ENCODE assay signal across 8 mouse cellular contexts in the genomic region with DNA sequence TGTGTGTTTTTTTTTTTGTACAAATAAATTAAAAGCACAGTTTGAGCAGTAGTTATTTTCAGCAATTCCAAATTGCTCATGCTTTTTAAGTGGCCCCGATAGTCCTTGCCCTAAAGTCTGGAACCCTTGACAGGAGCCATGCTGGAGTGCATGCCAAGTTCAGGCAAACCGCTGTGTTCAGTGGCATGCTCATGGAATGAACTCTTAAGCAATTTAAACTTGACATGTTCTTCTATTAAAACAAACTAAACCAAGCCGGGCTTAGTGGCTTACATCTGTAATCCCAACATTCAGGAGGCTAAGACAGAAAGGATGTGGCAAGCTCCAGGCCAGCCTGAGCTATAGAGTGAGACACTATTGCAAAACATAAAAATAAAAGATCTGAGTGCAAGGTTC. TPM values are rescaled to one million over a fixed set of nuclear protein-coding genes. Genes with fewer than 3 reads are reported as not detected.
DNase-seq lines count a peak whose midpoint lies in the region; ATAC-seq and TF ChIP-seq lines count a peak whose summit lies in the region.

No protein-coding gene starts in this region.

- no peak overlapping the region for H3K27ac ChIP-seq in heart, embryonic 11.5 days (ENCODE audit: low read depth, low read length)
- H3K27ac ChIP-seq in bone marrow macrophage, adult 2 months (ENCODE audit: insufficient read depth, low read depth, low read length): no peak overlapping the region
- no peak overlapping the region for H3K27ac ChIP-seq in hindbrain, embryonic 13.5 days
- H3K27ac ChIP-seq in midbrain, embryonic 10.5 days (replicated peaks): peak overlapping the region; percentile 79; the same call in 1 of the 2 replicates

- peak overlapping the region; percentile 62 for H3K4me2 ChIP-seq in heart, embryonic 11.5 days
- peak overlapping the region; percentile 63 for H3K4me2 ChIP-seq in hindbrain, embryonic 13.5 days

- H3K9me3 ChIP-seq in heart, embryonic 11.5 days (replicated peaks; ENCODE audit: control insufficient read depth, low read length): no peaks in the 10 kb centered on the region
- no peaks in the 10 kb centered on the region for H3K9me3 ChIP-seq in hindbrain, embryonic 13.5 days
- H3K9me3 ChIP-seq in midbrain, embryonic 10.5 days (replicated peaks): no peaks in the 10 kb centered on the region

- no peak for DNase-seq in heart, postnatal 36 days
- no peak for DNase-seq in midbrain, embryonic 10.5 days (ENCODE audit: low spot score)
- no peak for DNase-seq in frontal cortex, postnatal 14 days (ENCODE audit: low spot score in 2 of 2)
- no peak for DNase-seq in layer of hippocampus, postnatal 25 days (ENCODE audit: extremely low spot score in 1 of 2, low spot score in 1 of 2)
- no peak for DNase-seq in thymus, postnatal 10 days (ENCODE audit: low spot score in 2 of 2)

- TF ChIP-seq POLR2A in bone marrow macrophage, adult 2 months (IDR thresholded peaks at IDR 0.05; ENCODE audit: borderline replicate concordance, low read depth, low read length): no peak

- WGBS in heart, embryonic 11.5 days (ENCODE audit: insufficient replicate concordance): 39% methylated on average over 3 of the region's 3 CpGs
- 34% methylated on average over 3 of the region's 3 CpGs for WGBS in hindbrain, embryonic 13.5 days
- 32% methylated on average over 3 of the region's 3 CpGs for WGBS in midbrain, embryonic 10.5 days

- intact Hi-C loops in heart, postnatal 36 days (cut with DNase I): no loop called here

- 0 out of 2 replicates have a peak, but pooled peaks have one; percentile 16 for ATAC-seq in heart, embryonic 11.5 days (replicated peaks; ENCODE audit: insufficient number of reproducible peaks, low FRiP score, low TSS enrichment)
- ATAC-seq in hindbrain, embryonic 13.5 days (ENCODE audit: low FRiP score): peak; percentile 26; the same call in 1 of the 2 replicates

- no peaks in the 10 kb centered on the region for H3K36me3 ChIP-seq in heart, embryonic 11.5 days (ENCODE audit: control insufficient read depth, insufficient read depth, low read length)
- H3K36me3 ChIP-seq in hindbrain, embryonic 13.5 days: no peaks in the 10 kb centered on the region
- H3K36me3 ChIP-seq in midbrain, embryonic 10.5 days: no peaks in the 10 kb centered on the region

- H3K9ac ChIP-seq in heart, embryonic 11.5 days (ENCODE audit: low read depth, low read length): peak overlapping the region; percentile 68
- H3K9ac ChIP-seq in hindbrain, embryonic 13.5 days: peak overlapping the region; percentile 56; the same call in 1 of the 2 replicates

- H3K27me3 ChIP-seq in heart, embryonic 11.5 days (ENCODE audit: control insufficient read depth, insufficient read depth, low read length): no peaks in the 10 kb centered on the region
- no peaks in the 10 kb centered on the region for H3K27me3 ChIP-seq in hindbrain, embryonic 13.5 days
- peaks cover 42% of the 10 kb centered on the region for H3K27me3 ChIP-seq in midbrain, embryonic 10.5 days (ENCODE audit: low read depth, poor library complexity, severe bottlenecking)

- H3K4me1 ChIP-seq in heart, embryonic 11.5 days (ENCODE audit: control insufficient read depth, insufficient read depth, low read length): no peaks in the 10 kb centered on the region
- no peaks in the 10 kb centered on the region for H3K4me1 ChIP-seq in bone marrow macrophage, adult 2 months (ENCODE audit: control insufficient read depth, insufficient read depth, low read length)
- peaks cover 5% of the 10 kb centered on the region for H3K4me1 ChIP-seq in hindbrain, embryonic 13.5 days (replicated peaks)
- H3K4me1 ChIP-seq in midbrain, embryonic 10.5 days: 0 out of 2 replicates have a peak, but pooled peaks cover 3% of the 10 kb centered on the region

- peak overlapping the region; percentile 40 for H3K4me3 ChIP-seq in heart, embryonic 11.5 days (ENCODE audit: low read depth, low read length)
- peak overlapping the region; percentile 52 for H3K4me3 ChIP-seq in bone marrow macrophage, adult 2 months (ENCODE audit: insufficient read depth, low read length)
- H3K4me3 ChIP-seq in hindbrain, embryonic 13.5 days: peak overlapping the region; percentile 47
- peak overlapping the region; percentile 53 for H3K4me3 ChIP-seq in midbrain, embryonic 10.5 days

- TF ChIP-seq CTCF in bone marrow macrophage, adult 2 months (IDR thresholded peaks at IDR 0.05; ENCODE audit: low read depth, low read length): no peak

RNA-seq across cellular contexts. Expression of gene Tiam2, which starts 11.8 kb away (rescaled TPM):
- polyA plus RNA-seq in heart, embryonic 11.5 days (2014; fragmentation: Nextera tagmentation; extraction: Ambion mirVana): 3.2 and 4.4 TPM in 2 replicates
- 1 to 10 TPM; 1.4 to 2.3 TPM for total RNA-seq in heart, postnatal 36 days (2021)
- polyA plus RNA-seq in bone marrow macrophage, adult 2 months (2012; ENCODE audit: insufficient read depth, insufficient read length, missing spikeins): 0.38 and 0.43 TPM in 2 replicates
- 4.1 and 4.9 TPM in 2 replicates for polyA plus RNA-seq in hindbrain, embryonic 13.5 days (2015; fragmentation: Nextera tagmentation; extraction: Ambion mirVana)
- polyA plus RNA-seq in midbrain, embryonic 10.5 days (2016; fragmentation: Nextera tagmentation; extraction: Ambion mirVana): 2.9 and 3.0 TPM in 2 replicates
- total RNA-seq in layer of hippocampus, postnatal 25 days (2021): 10 to 100 TPM; 32.1 to 32.8 TPM
